Mouse (Mus musculus): Measurements from ENCODE around the gene Synpo2. TPM values are rescaled to one million over a fixed set of nuclear protein-coding genes. Genes with fewer than 3 reads are reported as not detected.

Synpo2 gene
- polyA plus RNA-seq, 1 experiment = 1.3 TPM

DNA sequence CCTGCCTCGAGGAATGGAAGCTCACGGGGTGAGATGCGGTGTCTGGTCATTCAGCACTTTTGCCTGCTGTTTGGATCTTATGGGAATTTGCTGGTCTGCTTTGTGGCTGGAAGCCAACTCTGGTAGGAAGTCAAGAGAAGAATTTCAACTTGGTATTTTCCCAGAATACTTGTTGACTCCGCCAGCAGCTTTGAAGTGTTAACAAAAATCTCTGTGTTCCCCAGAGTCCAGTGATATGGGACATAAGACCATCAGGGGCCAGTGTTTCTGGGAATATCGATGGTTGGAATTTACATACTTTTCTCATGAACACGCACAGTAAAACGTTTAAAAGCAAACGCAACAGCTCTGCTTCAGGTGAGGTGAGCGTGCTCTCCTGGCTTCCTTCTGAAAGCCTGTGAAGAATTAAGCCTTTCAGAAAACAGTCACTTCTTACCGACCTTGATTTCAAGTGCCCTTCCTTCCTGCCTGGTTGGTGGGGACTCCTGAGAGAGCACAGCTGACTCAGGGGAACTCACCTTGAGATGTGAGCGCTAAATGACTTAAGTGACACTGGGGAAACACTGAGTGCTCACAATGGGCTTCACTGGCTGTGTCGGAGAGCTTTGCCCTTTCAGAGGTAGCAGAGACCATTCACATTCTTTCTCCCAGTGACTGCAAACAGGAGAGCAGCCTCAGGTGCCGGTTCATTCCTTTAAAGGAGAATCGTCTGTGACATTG, 128.0 kb downstream of the Synpo2 start:
- no peak for DNase-seq (ENCODE audit: low read depth)
- no peak for TF ChIP-seq POLR2A (IDR thresholded peaks at IDR 0.05; ENCODE audit: borderline replicate concordance, extremely low read depth, insufficient read depth, insufficient read length, poor library complexity, severe bottlenecking)
- no peak for TF ChIP-seq CTCF (IDR thresholded peaks at IDR 0.05; ENCODE audit: borderline replicate concordance, extremely low read depth, insufficient read depth, insufficient read length)

DNA sequence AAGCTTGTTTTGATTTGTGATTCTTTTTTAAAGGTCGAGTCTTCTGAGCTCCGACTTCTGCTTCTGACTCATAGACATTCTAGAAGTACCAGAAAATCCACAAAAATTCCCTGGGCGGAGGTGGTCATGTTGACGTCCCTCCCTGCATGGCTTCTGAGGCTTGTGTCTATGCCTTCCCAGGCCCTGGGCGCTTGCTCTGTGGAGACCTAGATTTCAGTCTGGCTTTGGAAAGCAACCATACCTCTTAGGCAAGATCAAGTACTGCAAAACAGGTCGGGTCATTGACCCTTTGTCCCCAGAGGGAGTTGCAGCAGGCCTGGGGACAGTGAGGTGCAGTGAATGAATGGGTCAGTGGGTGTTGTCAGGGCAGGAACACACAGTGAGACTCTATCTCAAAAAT, 131.6 kb downstream of the Synpo2 start:
- TF ChIP-seq POLR2A (IDR thresholded peaks at IDR 0.05; ENCODE audit: borderline replicate concordance, extremely low read depth, insufficient read depth, insufficient read length, poor library complexity, severe bottlenecking) = no peak
- no peak for TF ChIP-seq CTCF (IDR thresholded peaks at IDR 0.05; ENCODE audit: borderline replicate concordance, extremely low read depth, insufficient read depth, insufficient read length)

DNA sequence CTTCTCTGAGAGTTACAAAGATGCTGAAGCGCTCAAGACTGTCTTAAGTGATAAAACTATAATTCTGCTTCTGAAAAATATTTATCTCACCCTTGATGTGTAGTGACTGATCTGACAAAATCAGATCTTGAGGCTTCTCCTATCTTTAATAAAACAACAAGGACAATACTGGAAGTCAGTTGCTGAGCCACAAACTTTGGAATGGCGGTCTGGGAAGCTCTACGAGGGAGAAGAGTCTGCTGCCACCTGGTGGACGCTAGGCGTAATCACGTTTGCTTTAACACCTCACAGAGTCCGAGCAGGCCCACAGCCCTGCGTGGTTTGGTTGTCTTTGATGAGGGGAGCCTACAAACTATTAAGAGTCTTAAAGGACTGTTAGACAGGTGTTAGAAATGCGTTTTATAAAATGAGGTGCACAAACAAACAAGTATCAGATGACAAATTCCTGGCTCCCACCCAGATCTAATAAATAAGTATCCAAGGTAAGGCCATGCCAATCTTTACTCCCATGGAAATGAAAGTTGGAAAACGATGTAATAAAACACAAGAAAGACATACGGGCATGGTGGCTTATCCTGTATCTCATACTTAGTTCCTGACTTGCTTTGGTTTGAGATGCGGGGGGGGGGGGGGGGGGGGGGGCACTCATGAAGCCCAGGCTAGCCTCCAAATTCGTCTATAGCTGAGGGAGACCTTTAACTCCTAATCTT, 132.6 kb downstream of the Synpo2 start:
- TF ChIP-seq CTCF (IDR thresholded peaks at IDR 0.05; ENCODE audit: borderline replicate concordance, extremely low read depth, insufficient read depth, insufficient read length) = peak; percentile 98
- no peak for TF ChIP-seq POLR2A (IDR thresholded peaks at IDR 0.05; ENCODE audit: borderline replicate concordance, extremely low read depth, insufficient read depth, insufficient read length, poor library complexity, severe bottlenecking)

More for the DNA sequence above, 131.6 kb downstream of the Synpo2 start:
- no peak for DNase-seq (ENCODE audit: low read depth)

DNA sequence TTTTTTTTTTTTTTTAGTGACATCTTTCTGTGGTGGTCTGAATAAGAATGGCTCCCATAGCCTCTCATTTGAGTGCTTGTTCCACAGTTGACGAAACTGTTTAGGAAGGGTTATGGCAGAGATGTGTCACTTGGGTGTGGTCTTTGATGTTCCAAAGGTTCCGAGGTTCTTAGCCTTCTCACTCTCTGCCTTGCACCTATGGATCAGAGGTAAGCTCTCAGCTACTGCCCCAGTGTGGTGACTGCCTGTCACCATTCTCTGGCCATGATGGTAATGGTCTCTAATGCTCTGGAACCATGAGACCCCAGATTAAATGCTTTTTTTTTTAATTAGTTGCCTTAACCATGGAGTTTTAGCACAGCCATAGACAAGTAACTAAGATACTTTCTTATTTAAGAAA, 134.2 kb downstream of the Synpo2 start:
- TF ChIP-seq POLR2A (IDR thresholded peaks at IDR 0.05; ENCODE audit: borderline replicate concordance, extremely low read depth, insufficient read depth, insufficient read length, poor library complexity, severe bottlenecking) (no peak), CTCF (IDR thresholded peaks at IDR 0.05; ENCODE audit: borderline replicate concordance, extremely low read depth, insufficient read depth, insufficient read length) (no peak)
- DNase-seq (ENCODE audit: low read depth) = no peak

More for the DNA sequence above, 132.6 kb downstream of the Synpo2 start:
- DNase-seq (ENCODE audit: low read depth) = peak; percentile 89

DNA sequence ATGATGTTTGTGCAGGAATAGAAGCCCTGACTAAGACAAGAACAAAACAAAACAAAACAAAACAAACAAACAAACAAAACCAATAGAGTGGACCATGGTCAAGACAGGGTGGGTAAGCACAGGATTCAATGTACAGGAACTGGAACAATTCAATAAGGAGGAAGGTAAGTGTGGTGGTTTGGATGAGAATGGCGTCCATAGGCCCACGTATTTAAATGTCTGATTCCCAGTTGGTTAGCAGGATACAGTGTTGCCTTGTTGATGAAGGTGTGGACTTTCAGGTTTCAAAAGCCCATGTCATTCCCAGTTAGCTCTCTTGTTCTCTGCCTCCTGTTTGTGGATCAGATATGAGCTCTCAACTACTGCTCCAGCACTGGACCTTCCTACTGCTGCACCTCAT, 140.8 kb downstream of the Synpo2 start:
- no peak for TF ChIP-seq POLR2A (IDR thresholded peaks at IDR 0.05; ENCODE audit: borderline replicate concordance, extremely low read depth, insufficient read depth, insufficient read length, poor library complexity, severe bottlenecking)
- no peak for DNase-seq (ENCODE audit: low read depth)

DNA sequence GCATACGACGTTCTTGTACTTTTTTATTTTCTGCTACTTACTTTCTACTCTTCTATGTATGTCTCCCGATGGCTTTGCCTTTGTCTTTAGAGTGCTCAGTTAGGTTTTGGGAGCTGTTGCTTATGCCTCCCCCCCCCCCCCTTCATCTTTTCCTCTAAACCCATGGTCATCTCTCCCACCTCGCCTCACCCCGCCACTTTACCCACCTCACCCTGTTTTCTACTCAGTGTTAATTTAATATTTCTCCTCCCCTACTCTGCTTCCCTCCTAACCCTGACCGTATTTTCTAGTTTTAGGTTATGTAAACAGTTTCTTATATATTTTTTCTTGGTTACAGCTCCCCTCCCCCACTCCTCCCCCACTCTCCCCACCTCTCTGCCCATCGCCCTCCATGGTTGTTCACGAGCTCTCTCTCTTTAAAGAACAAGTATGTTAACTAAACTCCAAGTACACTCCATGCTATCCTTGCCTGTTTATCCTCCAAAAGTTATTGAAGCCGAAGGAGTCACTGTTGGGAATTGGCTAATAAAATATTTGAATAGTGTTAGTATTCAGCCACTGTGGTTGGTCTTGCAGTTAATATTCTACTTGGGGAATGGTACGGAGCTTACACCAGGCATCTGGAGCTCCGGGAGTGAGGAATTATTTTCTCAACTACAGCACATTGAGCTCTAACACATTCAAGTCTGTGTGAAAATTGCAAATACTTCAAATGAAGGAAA, 142.1 kb downstream of the Synpo2 start:
- no peak for DNase-seq (ENCODE audit: low read depth)
- no peak for TF ChIP-seq CTCF (IDR thresholded peaks at IDR 0.05; ENCODE audit: borderline replicate concordance, extremely low read depth, insufficient read depth, insufficient read length)
- TF ChIP-seq POLR2A (IDR thresholded peaks at IDR 0.05; ENCODE audit: borderline replicate concordance, extremely low read depth, insufficient read depth, insufficient read length, poor library complexity, severe bottlenecking) = no peak

DNA sequence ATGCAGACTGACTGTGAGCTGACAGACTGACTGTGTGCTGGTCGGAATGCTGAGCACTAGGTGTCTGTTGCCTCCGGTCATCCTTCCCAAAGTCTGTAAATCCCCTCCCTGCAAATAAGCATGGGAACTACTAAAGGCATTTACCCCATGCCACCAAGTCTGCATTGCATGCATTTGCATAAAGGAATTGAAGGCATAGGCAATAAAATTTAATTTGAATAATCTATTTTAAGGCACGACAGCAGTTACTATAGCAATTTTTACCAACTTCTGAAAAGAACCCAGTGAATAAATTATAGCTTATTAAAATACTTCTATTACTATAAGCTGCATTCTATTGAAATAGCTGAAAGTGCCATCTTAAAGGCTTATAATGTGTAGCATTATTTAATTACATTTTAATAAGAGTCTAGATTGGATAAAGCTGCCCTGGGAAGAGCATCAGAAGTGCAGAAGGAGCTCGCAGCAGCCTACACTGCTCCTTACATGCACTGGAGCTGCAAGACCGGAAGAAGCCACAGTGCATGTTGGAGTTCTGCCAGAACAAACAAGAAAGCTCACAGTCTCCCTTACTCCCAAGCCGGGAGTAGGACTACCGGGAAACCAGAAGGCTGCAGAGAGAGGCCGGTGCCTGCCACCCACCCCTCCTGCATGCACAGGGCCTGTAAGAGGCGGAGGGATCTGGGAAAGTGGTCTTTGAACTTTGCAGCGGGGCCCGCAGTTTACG, 142.9 kb downstream of the Synpo2 start:
- peak; percentile 83 for DNase-seq (ENCODE audit: low read depth)

DNA sequence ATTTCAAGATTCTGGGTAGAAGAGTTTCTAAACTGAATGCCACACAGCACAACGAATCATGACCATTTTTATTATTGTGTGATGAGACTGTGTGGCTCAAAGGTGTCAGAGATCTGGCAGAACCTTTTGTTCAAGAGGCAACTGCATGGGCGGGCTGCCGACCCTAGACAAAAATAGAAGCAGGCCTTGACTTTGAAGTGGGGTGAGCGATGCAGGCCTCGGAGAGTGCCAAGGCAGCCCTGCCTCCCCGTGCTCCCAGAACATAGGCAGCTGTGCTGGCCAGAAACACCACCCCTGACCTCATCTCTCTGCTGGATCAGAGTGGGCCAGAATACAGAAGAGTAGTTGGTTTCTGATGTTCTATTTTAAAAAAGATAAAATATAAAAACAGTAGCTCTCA, 143.5 kb downstream of the Synpo2 start:
- peak; percentile 16 for DNase-seq (ENCODE audit: low read depth)
- TF ChIP-seq CTCF (IDR thresholded peaks at IDR 0.05; ENCODE audit: borderline replicate concordance, extremely low read depth, insufficient read depth, insufficient read length) (no peak), POLR2A (IDR thresholded peaks at IDR 0.05; ENCODE audit: borderline replicate concordance, extremely low read depth, insufficient read depth, insufficient read length, poor library complexity, severe bottlenecking) (no peak)

More for the DNA sequence above, 142.9 kb downstream of the Synpo2 start:
- TF ChIP-seq POLR2A (IDR thresholded peaks at IDR 0.05; ENCODE audit: borderline replicate concordance, extremely low read depth, insufficient read depth, insufficient read length, poor library complexity, severe bottlenecking) (no peak), CTCF (IDR thresholded peaks at IDR 0.05; ENCODE audit: borderline replicate concordance, extremely low read depth, insufficient read depth, insufficient read length) (no peak)

DNA sequence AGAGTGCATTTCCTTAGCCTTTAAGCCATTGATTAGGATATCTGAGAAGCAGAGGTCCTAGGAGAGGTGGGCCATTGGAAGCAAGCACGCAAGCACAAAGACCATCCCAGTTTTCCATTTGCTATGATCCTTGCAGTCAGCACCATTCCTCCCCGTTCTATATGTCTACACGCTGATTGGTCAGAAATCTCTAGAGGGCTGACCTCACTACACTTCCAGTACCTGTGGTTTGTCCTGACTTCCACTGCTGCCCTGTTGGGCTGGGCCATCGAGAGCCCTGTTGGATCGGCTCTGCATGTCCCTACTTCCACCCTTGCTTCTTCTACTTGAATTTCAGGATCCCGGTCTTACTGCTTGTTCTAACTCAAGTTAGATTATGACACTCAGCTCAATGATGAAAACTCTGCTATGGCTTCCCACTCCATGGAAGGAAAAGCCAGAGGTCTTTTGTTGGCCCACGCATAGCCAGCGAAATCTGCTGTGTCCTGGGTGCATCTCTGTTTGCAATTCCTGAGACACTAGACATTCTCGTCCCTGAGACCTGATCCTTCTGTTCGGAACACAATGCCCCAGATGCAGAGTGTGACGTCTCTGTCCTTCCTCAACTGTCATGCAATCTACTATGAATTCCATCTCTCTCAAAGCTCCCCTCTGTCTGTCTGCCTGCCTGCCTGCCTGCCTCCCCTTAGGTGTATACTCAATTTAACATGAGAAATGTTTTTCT, 146.5 kb downstream of the Synpo2 start:
- DNase-seq (ENCODE audit: low read depth) = no peak
- no peak for TF ChIP-seq POLR2A (IDR thresholded peaks at IDR 0.05; ENCODE audit: borderline replicate concordance, extremely low read depth, insufficient read depth, insufficient read length, poor library complexity, severe bottlenecking)
- TF ChIP-seq CTCF (IDR thresholded peaks at IDR 0.05; ENCODE audit: borderline replicate concordance, extremely low read depth, insufficient read depth, insufficient read length) = no peak

DNA sequence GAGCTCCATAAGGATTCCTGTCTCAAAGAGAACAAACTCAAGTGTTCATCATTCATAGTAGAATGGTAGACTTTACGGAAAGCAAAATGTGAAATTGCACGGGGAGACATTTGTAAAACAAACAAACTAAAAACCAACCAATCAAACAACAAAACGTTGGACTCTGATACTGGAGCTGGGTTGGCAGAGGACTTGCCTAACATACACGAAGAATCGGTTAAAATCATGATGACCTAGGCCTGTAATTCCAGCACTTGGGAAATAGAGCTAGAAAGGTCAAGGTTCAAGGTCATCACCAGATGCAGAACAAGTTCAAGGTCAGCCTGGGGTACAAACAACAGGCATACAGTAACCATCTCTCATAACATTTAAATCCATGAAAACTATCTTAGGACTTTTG, 147.7 kb downstream of the Synpo2 start:
- DNase-seq (ENCODE audit: low read depth) = no peak
- TF ChIP-seq CTCF (IDR thresholded peaks at IDR 0.05; ENCODE audit: borderline replicate concordance, extremely low read depth, insufficient read depth, insufficient read length) = no peak
- TF ChIP-seq POLR2A (IDR thresholded peaks at IDR 0.05; ENCODE audit: borderline replicate concordance, extremely low read depth, insufficient read depth, insufficient read length, poor library complexity, severe bottlenecking) = no peak

All from brain, embryonic 14.5 days (tissue).